Mouse (Mus musculus) olfactory bulb, adult 2 months (tissue): ENCODE measurements at regions not wholly inside any gene's neighbourhood (a gene's known extent, or its start where the extent isn't known, plus 50 kb on each side); places are given as distances from the start of the nearest gene placed in this dataset.

ENCODE experiments used
- CTCF ChIP-seq: fragments of 200-500 bp; IDR thresholded peaks from 2 replicates; pipeline ENCODE4 v1.5.1; 2012; ENCODE audit warnings: low read depth, mild to moderate bottlenecking, low read length, moderate library complexity; ENCODE audit not compliant: insufficient read depth
- POLR2A ChIP-seq: fragments of 200-500 bp; IDR thresholded peaks from 2 replicates; pipeline ENCODE4 v1.6.1; 2012; ENCODE audit warnings: mild to moderate bottlenecking, low read depth, low read length, moderate library complexity; ENCODE audit not compliant: insufficient read depth

- no peak for TF ChIP-seq POLR2A
- TF ChIP-seq CTCF = no peak
These were observed 75.8 kb upstream of the Ptch1 start for GRCm38 (mm10) chr13:63649058-63649647.
